Mouse (Mus musculus): ENCODE data around the gene Tex14. TPM values are rescaled to one million over a fixed set of nuclear protein-coding genes. Genes with fewer than 3 reads are reported as not detected.
A peak's percentile ranks its signal among the peaks of the same experiment; 100 is the strongest.

Gene Tex14
- under 1 TPM in 1 of 2 experiments, not detected in 1; 0.23 TPM for total RNA-seq (2021)
- polyA plus RNA-seq (2012; rRNA removed) = 0.08 and 0.35 TPM in 2 replicates
- long read RNA-seq = 0 reads

- peak within 1 kb of the TSS; percentile 89 for H3K27ac ChIP-seq
These were observed at the start of gene Tex14, which contains the start of gene Rad51c for GRCm38 (mm10) chr11:87404876-87405275. TSS of gene Tex14 (plus strand) at chr11:87405065. TSS of gene Rad51c (minus strand) at chr11:87404954.

GRCm38 (mm10) chr11:87357317-87358300, 47.3 kb upstream of the Tex14 start:
- WGBS = 7% methylated on average over 31 of the region's 31 CpGs
- intact Hi-C loops (cut with DNase I) = loop anchor here (5.0 kb wide), 1 partner anchor 60 kb away; no protein-coding TSS in a partner anchor
- H3K79me2 ChIP-seq (replicated peaks; ENCODE audit: control insufficient read depth, insufficient read depth, low read length) = no peaks in the 10 kb centered on the region
- no peak overlapping the region for H3K27ac ChIP-seq
- TF ChIP-seq EP300 (IDR thresholded peaks at IDR 0.05; ENCODE audit: insufficient read depth, low read depth, low read length) = no peak
- TF ChIP-seq CTCF (IDR thresholded peaks at IDR 0.05) = no peak
- no peak for TF ChIP-seq POLR2A (IDR thresholded peaks at IDR 0.05; ENCODE audit: insufficient read depth, low read depth, low read length)
- no peaks in the 10 kb centered on the region for H3K36me3 ChIP-seq (ENCODE audit: control insufficient read depth, insufficient read depth, low read length)
- 0 out of 2 replicates have a peak, but pooled peaks cover 2% of the 10 kb centered on the region for H3K4me1 ChIP-seq (ENCODE audit: control insufficient read depth, insufficient read depth, low read length)
- H3K27me3 ChIP-seq (ENCODE audit: control insufficient read depth, insufficient read depth, low read length) = no peaks in the 10 kb centered on the region; the same call in none of the 2 replicates
- peak overlapping the region; percentile 80 for H3K9ac ChIP-seq (ENCODE audit: low read depth, low read length)
- DNase-seq = peak; percentile 15 to 31
- H3K4me3 ChIP-seq = peak overlapping the region; percentile 87

More at GRCm38 (mm10) chr11:87404876-87405275, at the start of gene Tex14, which contains the start of gene Rad51c:
- no peaks in the 10 kb centered on the region for H3K27me3 ChIP-seq (ENCODE audit: control insufficient read depth, insufficient read depth, low read length)
- peak within 1 kb of the TSS; percentile 79 for H3K9ac ChIP-seq (ENCODE audit: low read depth, low read length)
- no peak for DNase-seq
- TF ChIP-seq POLR2A (IDR thresholded peaks at IDR 0.05; ENCODE audit: insufficient read depth, low read depth, low read length) (no peak), CTCF (IDR thresholded peaks at IDR 0.05) (no peak), EP300 (IDR thresholded peaks at IDR 0.05; ENCODE audit: insufficient read depth, low read depth, low read length) (no peak)
- H3K36me3 ChIP-seq (ENCODE audit: control insufficient read depth, insufficient read depth, low read length) = no peaks in the 10 kb centered on the region
- H3K4me1 ChIP-seq (ENCODE audit: control insufficient read depth, insufficient read depth, low read length) = no peaks in the 10 kb centered on the region
- WGBS = 74% methylated on average over 27 of the region's 27 CpGs
- no peaks in the 10 kb centered on the region for H3K79me2 ChIP-seq (replicated peaks; ENCODE audit: control insufficient read depth, insufficient read depth, low read length)
- H3K4me3 ChIP-seq = peak within 1 kb of the TSS; percentile 74
- intact Hi-C loops (cut with DNase I) = loop anchor here (1.0 kb wide), 1 partner anchor 17 kb away; no protein-coding TSS in a partner anchor

GRCm38 (mm10) chr11:87358331-87359261, 46.3 kb upstream of the Tex14 start, which contains the start of gene Ppm1e:
TSS of gene Ppm1e (minus strand) at chr11:87359023.
- intact Hi-C loops (cut with DNase I) = loop anchor here (5.0 kb wide), 1 partner anchor 61 kb away; no protein-coding TSS in a partner anchor
- Histone ChIP-seq H3K9ac (ENCODE audit: low read depth, low read length) (peak within 1 kb of the TSS; percentile 80), H3K36me3 (ENCODE audit: control insufficient read depth, insufficient read depth, low read length) (no peaks in the 10 kb centered on the region), H3K4me3 (peak within 1 kb of the TSS; percentile 87), H3K27ac (peak within 1 kb of the TSS; percentile 40), H3K27me3 (ENCODE audit: control insufficient read depth, insufficient read depth, low read length) (no peaks in the 10 kb centered on the region; the same call in none of the 2 replicates), H3K79me2 (replicated peaks; ENCODE audit: control insufficient read depth, insufficient read depth, low read length) (no peaks in the 10 kb centered on the region), H3K4me1 (ENCODE audit: control insufficient read depth, insufficient read depth, low read length) (0 out of 2 replicates have a peak, but pooled peaks cover 2% of the 10 kb centered on the region)
- no peak for TF ChIP-seq CTCF (IDR thresholded peaks at IDR 0.05)
- TF ChIP-seq EP300 (IDR thresholded peaks at IDR 0.05; ENCODE audit: insufficient read depth, low read depth, low read length) = no peak
- TF ChIP-seq POLR2A (IDR thresholded peaks at IDR 0.05; ENCODE audit: insufficient read depth, low read depth, low read length) = no peak
- peak; percentile 81 for DNase-seq
- under 1% methylated on average over 103 of the region's 104 CpGs for WGBS

GRCm38 (mm10) chr11:87359262-87359612, 45.6 kb upstream of the Tex14 start:
- no peak for TF ChIP-seq CTCF (IDR thresholded peaks at IDR 0.05)
- TF ChIP-seq POLR2A (IDR thresholded peaks at IDR 0.05; ENCODE audit: insufficient read depth, low read depth, low read length) = no peak
- no peak for TF ChIP-seq EP300 (IDR thresholded peaks at IDR 0.05; ENCODE audit: insufficient read depth, low read depth, low read length)

GRCm38 (mm10) chr11:87365120-87365519, 39.7 kb upstream of the Tex14 start:
- Histone ChIP-seq H3K36me3 (ENCODE audit: control insufficient read depth, insufficient read depth, low read length) (no peaks in the 10 kb centered on the region), H3K79me2 (replicated peaks; ENCODE audit: control insufficient read depth, insufficient read depth, low read length) (no peaks in the 10 kb centered on the region), H3K27ac (no peak overlapping the region), H3K9ac (ENCODE audit: low read depth, low read length) (no peak overlapping the region), H3K4me3 (no peak overlapping the region), H3K4me1 (ENCODE audit: control insufficient read depth, insufficient read depth, low read length) (no peaks in the 10 kb centered on the region), H3K27me3 (ENCODE audit: control insufficient read depth, insufficient read depth, low read length) (no peaks in the 10 kb centered on the region)
- intact Hi-C loops (cut with DNase I) = no loop called here
- TF ChIP-seq EP300 (IDR thresholded peaks at IDR 0.05; ENCODE audit: insufficient read depth, low read depth, low read length) (no peak), CTCF (IDR thresholded peaks at IDR 0.05) (no peak), POLR2A (IDR thresholded peaks at IDR 0.05; ENCODE audit: insufficient read depth, low read depth, low read length) (no peak)
- WGBS = 85% methylated on average over 5 of the region's 5 CpGs
- no peak for DNase-seq

More at GRCm38 (mm10) chr11:87359262-87359612, 45.6 kb upstream of the Tex14 start:
- H3K27me3 ChIP-seq (ENCODE audit: control insufficient read depth, insufficient read depth, low read length) = no peaks in the 10 kb centered on the region; the same call in none of the 2 replicates
- intact Hi-C loops (cut with DNase I) = loop anchor here (5.0 kb wide), 1 partner anchor 62 kb away; no protein-coding TSS in a partner anchor
- no peaks in the 10 kb centered on the region for H3K79me2 ChIP-seq (replicated peaks; ENCODE audit: control insufficient read depth, insufficient read depth, low read length)
- peak overlapping the region; percentile 73 for H3K9ac ChIP-seq (ENCODE audit: low read depth, low read length)
- peak overlapping the region; percentile 87 for H3K4me3 ChIP-seq
- no peak for DNase-seq
- no peaks in the 10 kb centered on the region for H3K36me3 ChIP-seq (ENCODE audit: control insufficient read depth, insufficient read depth, low read length)
- H3K27ac ChIP-seq = no peak overlapping the region
- 14% methylated on average over 10 of the region's 10 CpGs for WGBS
- 0 out of 2 replicates have a peak, but pooled peaks cover 2% of the 10 kb centered on the region for H3K4me1 ChIP-seq (ENCODE audit: control insufficient read depth, insufficient read depth, low read length)

Measured in heart, adult 2 months (tissue).